Mouse (Mus musculus): ENCODE measurements around the gene Tgfbr2. TPM values are rescaled to one million over a fixed set of nuclear protein-coding genes. Genes with fewer than 3 reads are reported as not detected.

The Tgfbr2 gene
- polyA plus RNA-seq, 1 experiment from 2014 or later = 8.8 TPM

- Histone ChIP-seq H3K9ac (ENCODE audit: low read depth, low read length) (no peak overlapping the region), H3K27ac (ENCODE audit: low read depth, low read length) (no peak overlapping the region), H3K9me3 (ENCODE audit: control insufficient read depth, low read length) (no peaks in the 10 kb centered on the region), H3K27me3 (ENCODE audit: control insufficient read depth, insufficient read depth, low read length) (no peaks in the 10 kb centered on the region), H3K4me3 (ENCODE audit: low read depth, low read length) (no peak overlapping the region), H3K4me1 (replicated peaks; ENCODE audit: control insufficient read depth, insufficient read depth, low read length) (no peaks in the 10 kb centered on the region), H3K36me3 (ENCODE audit: control insufficient read depth, insufficient read depth, low read length) (no peaks in the 10 kb centered on the region), H3K4me2 (replicated peaks; ENCODE audit: low read depth, low read length) (no peak overlapping the region)
- no peak for ATAC-seq (ENCODE audit: low FRiP score)
- WGBS = 92% methylated on average over 5 of the region's 5 CpGs
- DNase-seq (ENCODE audit: low spot score) = no peak
Observed at GRCm38 (mm10) chr9:116156501-116156900, 18.7 kb downstream of the Tgfbr2 start.

DNA sequence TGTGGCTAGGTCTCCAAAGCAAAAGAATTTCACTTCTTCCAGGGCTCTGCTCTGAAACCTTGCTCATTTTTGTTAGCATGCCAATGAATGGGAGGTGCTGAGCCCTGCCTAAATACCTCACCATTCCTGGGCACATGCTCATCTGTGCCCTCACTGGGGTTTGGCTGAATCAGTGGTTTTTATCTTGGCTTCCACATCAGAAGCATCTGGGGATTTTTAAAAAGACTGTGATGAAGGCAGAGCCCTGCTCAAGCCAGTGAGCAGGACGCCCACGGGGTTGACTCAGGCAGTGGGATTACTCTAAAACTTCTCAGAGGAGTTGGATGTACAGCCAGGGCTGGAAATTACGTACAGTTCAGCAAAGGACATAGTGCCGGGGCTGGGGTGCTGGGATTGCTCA is 22.3 kb downstream of the Tgfbr2 start:
- H3K36me3 ChIP-seq (ENCODE audit: control insufficient read depth, insufficient read depth, low read length) = no peaks in the 10 kb centered on the region
- DNase-seq (ENCODE audit: low spot score) = no peak

DNA sequence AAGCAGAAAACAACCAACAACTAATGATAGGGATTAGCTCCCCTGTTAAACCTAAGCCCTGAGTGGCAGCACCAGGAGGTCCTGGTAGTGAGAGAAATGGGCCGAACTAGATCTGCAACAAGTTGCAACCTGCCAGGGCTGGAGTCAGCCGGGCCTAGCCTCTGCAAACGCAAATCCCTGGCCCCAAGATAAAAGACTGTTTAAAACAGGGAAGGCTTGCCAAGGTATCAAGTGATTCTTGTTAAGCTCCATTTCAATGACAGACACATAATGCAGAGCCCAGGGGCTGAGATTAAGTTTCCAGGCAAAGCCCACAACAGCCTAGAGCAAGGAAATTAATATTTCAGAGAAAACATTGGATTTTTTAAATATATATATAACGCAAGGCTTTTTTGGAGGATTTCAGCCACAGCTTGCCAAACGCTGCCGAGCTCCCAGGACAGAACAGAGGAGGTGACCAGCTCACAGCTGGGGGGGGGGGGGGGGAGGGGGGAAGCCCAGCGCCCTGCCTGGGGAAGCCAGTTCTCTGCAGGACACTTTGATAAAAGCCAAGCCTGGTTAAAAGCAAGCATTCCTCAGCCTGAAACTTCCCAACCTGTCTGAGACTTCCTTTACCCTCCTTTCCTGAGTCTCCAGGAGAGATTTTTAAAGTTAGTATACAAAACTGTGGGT is 24.3 kb downstream of the Tgfbr2 start:
- H3K27ac ChIP-seq (ENCODE audit: low read depth, low read length) = no peak overlapping the region
- no peaks in the 10 kb centered on the region for H3K27me3 ChIP-seq (ENCODE audit: control insufficient read depth, insufficient read depth, low read length)
- no peak overlapping the region for H3K4me3 ChIP-seq (ENCODE audit: low read depth, low read length)
- DNase-seq (ENCODE audit: low spot score) (no peak), ATAC-seq (ENCODE audit: low FRiP score) (no peak)
- H3K9ac ChIP-seq (ENCODE audit: low read depth, low read length) = no peak overlapping the region
- H3K4me2 ChIP-seq (replicated peaks; ENCODE audit: low read depth, low read length) = no peak overlapping the region
- no peaks in the 10 kb centered on the region for H3K36me3 ChIP-seq (ENCODE audit: control insufficient read depth, insufficient read depth, low read length)
- WGBS = 37% methylated on average over 6 of the region's 7 CpGs
- no peaks in the 10 kb centered on the region for H3K9me3 ChIP-seq (ENCODE audit: control insufficient read depth, low read length)
- no peaks in the 10 kb centered on the region for H3K4me1 ChIP-seq (replicated peaks; ENCODE audit: control insufficient read depth, insufficient read depth, low read length)

More for the DNA sequence above, 22.3 kb downstream of the Tgfbr2 start:
- no peak overlapping the region for H3K9ac ChIP-seq (ENCODE audit: low read depth, low read length)
- WGBS = 86% methylated on average over 4 of the region's 4 CpGs
- H3K4me1 ChIP-seq (replicated peaks; ENCODE audit: control insufficient read depth, insufficient read depth, low read length) = no peaks in the 10 kb centered on the region
- ATAC-seq (ENCODE audit: low FRiP score) = no peak
- no peak overlapping the region for H3K4me3 ChIP-seq (ENCODE audit: low read depth, low read length)
- no peak overlapping the region for H3K4me2 ChIP-seq (replicated peaks; ENCODE audit: low read depth, low read length)
- H3K27me3 ChIP-seq (ENCODE audit: control insufficient read depth, insufficient read depth, low read length) = no peaks in the 10 kb centered on the region
- no peak overlapping the region for H3K27ac ChIP-seq (ENCODE audit: low read depth, low read length)
- H3K9me3 ChIP-seq (ENCODE audit: control insufficient read depth, low read length) = no peaks in the 10 kb centered on the region

- Histone ChIP-seq H3K9me3 (ENCODE audit: control insufficient read depth, low read length) (no peaks in the 10 kb centered on the region), H3K4me3 (ENCODE audit: low read depth, low read length) (no peak overlapping the region), H3K36me3 (ENCODE audit: control insufficient read depth, insufficient read depth, low read length) (no peaks in the 10 kb centered on the region), H3K27me3 (ENCODE audit: control insufficient read depth, insufficient read depth, low read length) (no peaks in the 10 kb centered on the region), H3K4me2 (replicated peaks; ENCODE audit: low read depth, low read length) (no peak overlapping the region), H3K9ac (ENCODE audit: low read depth, low read length) (no peak overlapping the region), H3K4me1 (replicated peaks; ENCODE audit: control insufficient read depth, insufficient read depth, low read length) (no peaks in the 10 kb centered on the region), H3K27ac (ENCODE audit: low read depth, low read length) (no peak overlapping the region)
- ATAC-seq (ENCODE audit: low FRiP score) (no peak), DNase-seq (ENCODE audit: low spot score) (no peak)
- 90% methylated on average over 7 of the region's 7 CpGs for WGBS
Observed at GRCm38 (mm10) chr9:116148809-116149208, 26.4 kb downstream of the Tgfbr2 start.

DNA sequence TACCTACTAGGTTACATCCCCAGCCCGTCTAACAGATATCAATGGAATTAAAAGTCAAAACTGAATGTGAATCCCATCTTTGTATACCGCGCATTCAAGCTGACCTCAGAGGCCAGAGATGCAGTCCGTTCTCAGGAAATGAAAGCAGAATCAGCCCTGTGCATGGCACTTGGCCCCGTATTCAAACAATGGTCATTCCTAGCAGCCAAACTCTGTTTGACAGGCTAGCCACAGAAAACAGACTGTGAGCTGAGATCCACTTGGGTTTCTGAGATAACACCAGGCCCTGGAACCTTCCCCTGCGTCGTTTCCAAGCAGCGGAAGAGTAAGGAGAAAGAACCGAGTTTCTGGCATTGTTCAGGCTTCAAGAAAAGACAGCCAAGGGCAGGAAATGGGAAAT is 28.9 kb downstream of the Tgfbr2 start:
- no peaks in the 10 kb centered on the region for H3K9me3 ChIP-seq (ENCODE audit: control insufficient read depth, low read length)
- H3K4me2 ChIP-seq (replicated peaks; ENCODE audit: low read depth, low read length) = no peak overlapping the region
- no peaks in the 10 kb centered on the region for H3K36me3 ChIP-seq (ENCODE audit: control insufficient read depth, insufficient read depth, low read length)
- no peak overlapping the region for H3K4me3 ChIP-seq (ENCODE audit: low read depth, low read length)
- no peak overlapping the region for H3K27ac ChIP-seq (ENCODE audit: low read depth, low read length)
- no peaks in the 10 kb centered on the region for H3K27me3 ChIP-seq (ENCODE audit: control insufficient read depth, insufficient read depth, low read length)
- H3K9ac ChIP-seq (ENCODE audit: low read depth, low read length) = no peak overlapping the region
- DNase-seq (ENCODE audit: low spot score) (no peak), ATAC-seq (ENCODE audit: low FRiP score) (no peak)
- H3K4me1 ChIP-seq (replicated peaks; ENCODE audit: control insufficient read depth, insufficient read depth, low read length) = no peaks in the 10 kb centered on the region
- WGBS = 60% methylated on average over 9 of the region's 9 CpGs

GRCm38 (mm10) chr9:116145231-116145641 is 29.9 kb downstream of the Tgfbr2 start:
- Histone ChIP-seq H3K9ac (ENCODE audit: low read depth, low read length) (no peak overlapping the region), H3K36me3 (ENCODE audit: control insufficient read depth, insufficient read depth, low read length) (no peaks in the 10 kb centered on the region), H3K27ac (ENCODE audit: low read depth, low read length) (no peak overlapping the region), H3K9me3 (ENCODE audit: control insufficient read depth, low read length) (no peaks in the 10 kb centered on the region), H3K4me1 (replicated peaks; ENCODE audit: control insufficient read depth, insufficient read depth, low read length) (no peaks in the 10 kb centered on the region), H3K4me3 (ENCODE audit: low read depth, low read length) (no peak overlapping the region), H3K27me3 (ENCODE audit: control insufficient read depth, insufficient read depth, low read length) (no peaks in the 10 kb centered on the region), H3K4me2 (replicated peaks; ENCODE audit: low read depth, low read length) (no peak overlapping the region)
- no peak for DNase-seq (ENCODE audit: low spot score)
- no peak for ATAC-seq (ENCODE audit: low FRiP score)
- whole genome bisulfite sequencing = 64% methylated on average over 10 of the region's 10 CpGs

DNA sequence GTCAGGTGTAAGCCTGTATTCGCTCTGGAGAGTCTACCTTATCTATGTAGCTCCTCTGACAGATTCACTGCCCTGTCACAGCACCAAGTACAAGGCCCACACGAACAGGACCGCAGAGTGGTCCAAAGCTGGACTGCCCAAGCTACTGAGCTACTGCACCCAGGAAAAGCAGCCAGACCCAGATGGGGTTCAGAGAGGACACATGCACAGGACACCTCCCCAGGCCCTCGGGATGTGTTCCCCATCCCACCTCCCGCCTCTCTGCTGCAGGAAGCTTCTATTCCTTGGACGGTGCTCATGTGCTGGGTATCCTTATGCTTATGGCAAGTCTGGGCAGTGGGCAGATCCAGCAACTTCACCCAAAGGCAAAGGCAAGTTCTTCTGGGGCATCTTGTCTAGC is 34.7 kb downstream of the Tgfbr2 start:
- no peak overlapping the region for H3K4me3 ChIP-seq (ENCODE audit: low read depth, low read length)
- no peaks in the 10 kb centered on the region for H3K9me3 ChIP-seq (ENCODE audit: control insufficient read depth, low read length)
- no peak overlapping the region for H3K27ac ChIP-seq (ENCODE audit: low read depth, low read length)
- WGBS = 87% methylated on average over 6 of the region's 6 CpGs
- no peak overlapping the region for H3K4me2 ChIP-seq (replicated peaks; ENCODE audit: low read depth, low read length)
- ATAC-seq (ENCODE audit: low FRiP score) = no peak
- H3K27me3 ChIP-seq (ENCODE audit: control insufficient read depth, insufficient read depth, low read length) = no peaks in the 10 kb centered on the region
- no peak for DNase-seq (ENCODE audit: low spot score)
- H3K9ac ChIP-seq (ENCODE audit: low read depth, low read length) = no peak overlapping the region
- no peaks in the 10 kb centered on the region for H3K4me1 ChIP-seq (replicated peaks; ENCODE audit: control insufficient read depth, insufficient read depth, low read length)
- H3K36me3 ChIP-seq (ENCODE audit: control insufficient read depth, insufficient read depth, low read length) = no peaks in the 10 kb centered on the region

DNA sequence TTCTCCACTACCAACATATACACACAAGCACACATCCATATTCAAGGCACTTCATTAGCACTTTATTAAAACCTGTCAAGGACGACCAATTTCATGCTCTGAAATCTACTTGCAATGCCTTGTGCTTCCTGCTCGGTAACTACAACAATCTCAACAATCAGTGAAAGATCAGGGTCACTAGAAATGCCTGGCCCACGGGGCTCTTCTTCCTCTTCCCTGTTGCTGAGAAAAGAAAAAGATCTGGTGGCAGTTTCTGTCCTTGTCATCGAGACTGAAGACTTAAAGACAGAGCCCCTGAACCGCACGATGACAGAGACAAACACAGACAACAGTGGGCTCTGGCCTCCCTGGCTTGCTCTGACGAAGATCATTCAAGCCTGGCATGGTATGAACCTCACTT is 35.6 kb downstream of the Tgfbr2 start:
- no peak overlapping the region for H3K27ac ChIP-seq (ENCODE audit: low read depth, low read length)
- no peak overlapping the region for H3K9ac ChIP-seq (ENCODE audit: low read depth, low read length)
- no peak for DNase-seq (ENCODE audit: low spot score)
- H3K36me3 ChIP-seq (ENCODE audit: control insufficient read depth, insufficient read depth, low read length) = no peaks in the 10 kb centered on the region
- no peaks in the 10 kb centered on the region for H3K27me3 ChIP-seq (ENCODE audit: control insufficient read depth, insufficient read depth, low read length)
- no peaks in the 10 kb centered on the region for H3K4me1 ChIP-seq (replicated peaks; ENCODE audit: control insufficient read depth, insufficient read depth, low read length)
- H3K9me3 ChIP-seq (ENCODE audit: control insufficient read depth, low read length) = no peaks in the 10 kb centered on the region
- H3K4me2 ChIP-seq (replicated peaks; ENCODE audit: low read depth, low read length) = no peak overlapping the region
- no peak for ATAC-seq (ENCODE audit: low FRiP score)
- no peak overlapping the region for H3K4me3 ChIP-seq (ENCODE audit: low read depth, low read length)
- 72% methylated on average over 7 of the region's 7 CpGs for WGBS

DNA sequence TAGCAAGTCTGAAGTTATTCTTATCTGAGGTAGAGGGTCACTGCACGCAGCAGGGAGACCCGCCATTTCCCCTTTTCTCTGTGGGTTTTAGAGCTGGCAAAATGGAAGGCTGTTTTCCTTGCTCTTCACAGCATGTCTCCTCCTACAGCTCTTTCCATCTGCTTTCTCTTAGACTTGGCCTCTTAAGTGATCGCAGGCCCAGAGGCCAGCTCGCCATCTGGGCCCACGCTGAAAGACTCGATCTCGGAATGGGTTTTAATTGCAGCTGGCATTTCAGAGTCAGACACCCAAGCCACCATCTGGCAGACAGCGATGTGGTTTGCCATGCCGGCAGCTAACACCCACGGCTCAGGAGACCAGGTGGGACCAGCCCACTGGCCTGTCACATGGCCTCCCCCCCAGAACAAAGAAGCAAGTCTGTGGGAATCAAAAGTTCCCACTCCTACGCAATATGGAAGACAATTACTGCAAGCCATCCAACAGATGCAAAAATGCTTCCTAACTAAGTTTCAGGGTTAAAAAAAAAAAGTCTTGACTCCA is 36.5 kb downstream of the Tgfbr2 start:
- Histone ChIP-seq H3K27ac (ENCODE audit: low read depth, low read length) (no peak overlapping the region), H3K36me3 (ENCODE audit: control insufficient read depth, insufficient read depth, low read length) (no peaks in the 10 kb centered on the region)

More for the DNA sequence above, 36.5 kb downstream of the Tgfbr2 start:
- Histone ChIP-seq H3K4me1 (replicated peaks; ENCODE audit: control insufficient read depth, insufficient read depth, low read length) (no peaks in the 10 kb centered on the region), H3K9me3 (ENCODE audit: control insufficient read depth, low read length) (no peaks in the 10 kb centered on the region), H3K9ac (ENCODE audit: low read depth, low read length) (no peak overlapping the region), H3K27me3 (ENCODE audit: control insufficient read depth, insufficient read depth, low read length) (no peaks in the 10 kb centered on the region), H3K4me2 (replicated peaks; ENCODE audit: low read depth, low read length) (no peak overlapping the region), H3K4me3 (ENCODE audit: low read depth, low read length) (no peak overlapping the region)
- ATAC-seq (ENCODE audit: low FRiP score) (peak; percentile 38), DNase-seq (ENCODE audit: low spot score) (peak; percentile 69)
- 55% methylated on average over 11 of the region's 11 CpGs for WGBS
